Mouse (Mus musculus) C2C12 (cell line): ENCODE measurements around the gene Fanci. TPM values are rescaled to one million over a fixed set of nuclear protein-coding genes. Genes with fewer than 3 reads are reported as not detected.

Source experiments
- H3K27me3 ChIP-seq: one replicate; pipeline ENCODE4 v1.6.1; 2011; ENCODE audit not compliant: control insufficient read depth, insufficient read depth, insufficient read length
- H3K36me3 ChIP-seq: one replicate; pipeline ENCODE4 v1.6.1; 2011; ENCODE audit not compliant: control insufficient read depth, insufficient read depth
- H3K4me3 ChIP-seq: one replicate; pipeline ENCODE4 v1.5.1; 2011; ENCODE audit warnings: mild to moderate bottlenecking, control low read depth; ENCODE audit not compliant: poor library complexity, insufficient read depth, severe bottlenecking
- H3K79me2 ChIP-seq: one replicate; pipeline ENCODE4 v1.6.1; 2011; ENCODE audit not compliant: control insufficient read depth, insufficient read depth
- H3K79me3 ChIP-seq: one replicate; pipeline ENCODE4 v1.6.1; 2011; ENCODE audit warnings: low read depth, control low read depth
- H3ac ChIP-seq: one replicate; pipeline ENCODE3; 2011; ENCODE audit warnings: low read depth; ENCODE audit not compliant: control insufficient read depth, insufficient read length
- CEBPB ChIP-seq: IDR thresholded peaks from one replicate; pipeline ENCODE4 v1.6.1; 2011; ENCODE audit warnings: low read depth, mild to moderate bottlenecking, control low read depth, moderate library complexity
- CTCF ChIP-seq: IDR thresholded peaks from one replicate; pipeline ENCODE4 v1.5.1; 2011; ENCODE audit not compliant: control insufficient read depth, insufficient read depth, insufficient read length
- FOSL1 ChIP-seq: IDR thresholded peaks from one replicate; pipeline ENCODE4 v1.8.0; 2011; ENCODE audit warnings: mild to moderate bottlenecking, low read length; ENCODE audit not compliant: poor library complexity, insufficient read depth, severe bottlenecking
- MAX ChIP-seq: IDR thresholded peaks from one replicate; pipeline ENCODE4 v1.6.1; 2011; ENCODE audit warnings: mild to moderate bottlenecking, control low read depth
- MYOD1 ChIP-seq: IDR thresholded peaks from one replicate; pipeline ENCODE4 v1.6.1; 2011; ENCODE audit warnings: low read depth; ENCODE audit not compliant: control insufficient read depth, insufficient read length
- MYOG ChIP-seq: IDR thresholded peaks from one replicate; pipeline ENCODE4 v1.6.1; 2011; ENCODE audit not compliant: control insufficient read depth, insufficient read length; ENCODE audit errors: extremely low read depth
- USF1 ChIP-seq: IDR thresholded peaks from one replicate; pipeline ENCODE4 v1.6.1; 2011; ENCODE audit warnings: low read depth, mild to moderate bottlenecking, control low read depth, moderate library complexity
- polyA plus RNA-seq: library from polyadenylated mRNA; unstranded; fragments of >200 nt; fragmentation: generic; extraction: Trizol; gene quantifications from one replicate; pipeline ENCODE4 v1.2.1, GENCODE M21; 2012; ENCODE audit warnings: missing spikeins

The Fanci gene
- polyA plus RNA-seq, 1 experiment, result 4.3 TPM

- H3ac ChIP-seq, result no peak overlapping the region
- H3K36me3 ChIP-seq, result peaks cover 6% of the 10 kb centered on the region
- H3K79me3 ChIP-seq, result no peaks in the 10 kb centered on the region
- no peaks in the 10 kb centered on the region for H3K79me2 ChIP-seq
- H3K4me3 ChIP-seq, result no peak overlapping the region
- TF ChIP-seq CTCF, result no peak
- no peak for TF ChIP-seq USF1
- TF ChIP-seq MAX, result no peak
- no peak for TF ChIP-seq FOSL1
- no peak for TF ChIP-seq MYOD1
- no peak for TF ChIP-seq CEBPB
- TF ChIP-seq MYOG, result no peak
- H3K27me3 ChIP-seq, result no peaks in the 10 kb centered on the region
Measured at GRCm38 (mm10) chr7:79398426-79398825, 6.7 kb downstream of the Fanci start.

GRCm38 (mm10) chr7:79398971-79399370 is 7.2 kb downstream of the Fanci start:
- Histone ChIP-seq H3ac (no peak overlapping the region), H3K27me3 (no peaks in the 10 kb centered on the region), H3K79me2 (no peaks in the 10 kb centered on the region), H3K4me3 (no peak overlapping the region), H3K36me3 (peaks cover 6% of the 10 kb centered on the region), H3K79me3 (no peaks in the 10 kb centered on the region)
- TF ChIP-seq FOSL1, result no peak
- TF ChIP-seq CEBPB, result no peak
- TF ChIP-seq MAX, result no peak
- TF ChIP-seq CTCF, result no peak
- TF ChIP-seq USF1, result no peak
- no peak for TF ChIP-seq MYOG
- TF ChIP-seq MYOD1, result no peak

DNA sequence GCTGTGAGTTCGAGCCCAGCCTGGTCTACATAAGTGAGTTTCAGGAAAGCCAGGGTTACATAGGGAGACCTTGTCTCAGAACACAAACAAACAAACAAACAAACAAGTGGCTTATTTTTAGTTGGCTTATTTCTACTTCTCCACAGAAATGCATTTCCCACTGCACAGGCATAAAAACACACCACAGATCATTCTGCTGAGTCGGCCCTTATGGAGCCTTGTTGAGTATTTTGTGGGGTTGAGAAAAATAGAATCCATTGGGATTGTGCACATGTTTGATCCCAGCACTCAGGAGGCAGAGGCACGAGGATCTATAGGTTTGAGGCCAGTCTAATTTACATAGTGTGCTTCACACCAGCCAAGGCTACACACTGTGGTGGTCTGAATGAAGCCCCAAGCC is 8.6 kb downstream of the Fanci start:
- Histone ChIP-seq H3ac (no peak overlapping the region), H3K79me2 (no peaks in the 10 kb centered on the region), H3K79me3 (no peaks in the 10 kb centered on the region), H3K27me3 (no peaks in the 10 kb centered on the region), H3K4me3 (no peak overlapping the region), H3K36me3 (peaks cover 6% of the 10 kb centered on the region)
- TF ChIP-seq MYOD1 (no peak), CTCF (no peak), MAX (no peak)

GRCm38 (mm10) chr7:79414449-79415375 is 23.0 kb downstream of the Fanci start:
- Histone ChIP-seq H3K4me3 (no peak overlapping the region), H3ac (no peak overlapping the region), H3K79me2 (no peaks in the 10 kb centered on the region), H3K79me3 (no peaks in the 10 kb centered on the region), H3K27me3 (no peaks in the 10 kb centered on the region), H3K36me3 (peaks cover 6% of the 10 kb centered on the region)
- TF ChIP-seq FOSL1, result no peak
- no peak for TF ChIP-seq MAX
- no peak for TF ChIP-seq USF1

DNA sequence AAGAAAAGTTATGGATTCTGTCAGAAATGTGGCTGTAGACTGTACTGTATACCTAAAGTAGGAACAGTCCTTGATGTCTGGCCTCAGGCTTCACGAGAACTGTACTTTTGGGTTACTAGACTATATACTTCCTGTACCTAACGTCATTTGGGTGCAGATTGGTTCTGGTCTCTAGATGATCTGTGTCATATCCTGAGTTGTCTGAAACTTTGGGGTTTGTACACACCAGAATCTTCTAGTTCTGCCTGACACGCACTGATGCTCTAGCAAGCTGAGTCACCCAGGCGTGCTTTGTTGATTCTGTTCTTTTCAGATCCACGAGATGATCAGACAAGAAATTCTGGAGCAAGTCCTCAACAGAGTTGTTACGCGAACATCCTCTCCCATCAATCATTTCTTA is 28.2 kb downstream of the Fanci start:
- Histone ChIP-seq H3K27me3 (no peaks in the 10 kb centered on the region), H3K4me3 (no peak overlapping the region), H3K36me3 (peaks cover 6% of the 10 kb centered on the region), H3K79me2 (no peaks in the 10 kb centered on the region), H3K79me3 (no peaks in the 10 kb centered on the region), H3ac (no peak overlapping the region)
- TF ChIP-seq CEBPB (no peak), MYOD1 (no peak), MAX (no peak), USF1 (no peak)

GRCm38 (mm10) chr7:79422876-79423275 is 31.1 kb downstream of the Fanci start:
- no peak for TF ChIP-seq MAX
- no peak for TF ChIP-seq MYOG
- TF ChIP-seq CTCF, result no peak
- no peak for TF ChIP-seq CEBPB
- no peak for TF ChIP-seq MYOD1
- TF ChIP-seq FOSL1, result no peak
- TF ChIP-seq USF1, result no peak
- H3K79me2 ChIP-seq, result no peaks in the 10 kb centered on the region
- no peaks in the 10 kb centered on the region for H3K79me3 ChIP-seq
- no peaks in the 10 kb centered on the region for H3K36me3 ChIP-seq
- no peak overlapping the region for H3ac ChIP-seq
- H3K27me3 ChIP-seq, result no peaks in the 10 kb centered on the region
- no peak overlapping the region for H3K4me3 ChIP-seq
